Mouse (Mus musculus): ENCODE measurements around the gene Icmt. TPM values are rescaled to one million over a fixed set of nuclear protein-coding genes. Genes with fewer than 3 reads are reported as not detected.

The Icmt gene
- total RNA-seq, 2 experiments from 2014 or later, result 9.3 to 11.9 TPM

DNA sequence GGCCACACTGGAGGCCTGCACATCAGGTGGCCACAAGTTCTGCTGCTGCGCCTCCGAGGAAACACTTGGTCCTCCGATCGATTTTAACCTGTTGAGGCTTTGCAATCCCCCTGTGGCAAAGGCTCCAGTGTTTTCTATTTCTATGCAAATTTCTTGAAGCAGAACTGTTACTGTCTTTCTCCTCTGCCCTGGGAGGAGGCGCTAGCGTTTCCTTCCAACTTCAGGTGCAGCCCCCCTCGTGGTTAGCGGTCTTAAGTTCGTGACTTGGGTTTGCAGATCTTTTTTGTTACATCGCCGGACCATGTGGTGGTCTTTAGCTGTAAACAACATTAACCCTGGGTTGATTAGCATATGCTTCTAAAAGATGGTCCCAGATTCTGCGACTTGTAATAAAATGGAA lies 36.6 kb downstream of the Icmt start:
- ATAC-seq (ENCODE audit: poor library complexity, severe bottlenecking), result no peak

DNA sequence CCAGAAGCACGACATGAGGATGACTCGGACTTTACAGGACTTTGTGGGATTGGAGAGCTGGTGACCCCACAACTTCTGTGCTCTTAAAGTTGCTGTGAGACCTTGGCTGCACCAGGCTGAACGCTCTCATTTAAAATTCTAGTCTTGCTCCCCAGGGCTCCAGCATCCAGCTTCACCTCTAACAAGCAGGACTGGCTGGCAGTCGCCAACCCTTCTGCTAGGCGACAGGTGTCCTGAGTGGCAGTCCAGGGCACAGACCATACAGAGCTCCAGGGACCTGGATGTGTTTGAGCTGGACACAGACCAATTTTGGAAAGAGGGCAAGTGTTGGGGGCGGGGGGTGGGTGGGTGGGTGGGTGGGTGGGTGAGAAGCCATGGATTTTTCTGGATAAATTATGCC lies 40.7 kb downstream of the Icmt start:
- no peak for ATAC-seq (ENCODE audit: poor library complexity, severe bottlenecking)

DNA sequence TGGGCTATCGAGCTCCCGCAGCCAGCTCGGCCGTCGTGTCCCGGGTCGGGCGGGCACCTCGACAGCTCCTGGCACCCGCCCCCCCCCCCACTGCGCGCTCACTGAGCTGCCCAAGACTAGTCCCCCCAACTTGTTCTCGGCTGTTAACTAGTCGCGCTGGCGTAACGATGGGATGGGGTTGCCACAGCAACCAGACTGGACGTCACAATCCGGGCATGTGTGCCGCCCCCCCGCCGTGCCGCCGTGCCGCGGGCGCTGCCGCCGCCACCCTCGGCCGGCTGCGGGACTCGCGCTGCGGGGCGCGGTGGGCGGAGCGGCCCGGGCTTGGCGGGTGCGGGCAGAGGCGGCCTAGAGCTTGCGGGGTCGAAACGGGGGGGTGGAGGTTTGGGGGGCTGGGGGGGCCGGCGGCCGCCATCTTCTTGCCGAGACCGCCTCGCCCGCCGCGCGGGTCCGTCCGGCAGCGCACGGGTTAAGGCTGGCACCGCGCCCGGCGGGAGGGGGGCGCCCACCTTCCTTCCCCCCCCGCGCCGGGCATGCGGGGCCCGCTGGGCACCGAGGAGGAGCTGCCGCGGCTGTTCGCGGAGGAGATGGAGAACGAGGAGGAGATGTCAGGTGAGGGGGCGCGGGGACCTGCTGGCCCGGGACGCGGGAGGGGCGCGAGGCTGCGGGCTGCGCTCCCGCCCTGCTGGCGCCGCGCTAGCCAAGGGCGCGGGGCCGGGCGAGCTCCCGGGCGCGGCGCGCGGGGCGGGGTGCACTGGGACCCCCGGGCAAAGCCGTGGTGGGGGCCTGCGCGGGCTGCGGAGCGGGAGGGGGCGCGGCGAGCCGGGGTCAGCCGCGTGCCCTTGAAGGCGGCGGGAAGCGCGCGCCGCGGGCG lies 41.6 kb downstream of the Icmt start, which contains the start of gene Chd5:
TSS of gene Chd5 (plus strand) at position 233 of the 874 bp plus-strand sequence.
- ATAC-seq (ENCODE audit: poor library complexity, severe bottlenecking), result no peak

DNA sequence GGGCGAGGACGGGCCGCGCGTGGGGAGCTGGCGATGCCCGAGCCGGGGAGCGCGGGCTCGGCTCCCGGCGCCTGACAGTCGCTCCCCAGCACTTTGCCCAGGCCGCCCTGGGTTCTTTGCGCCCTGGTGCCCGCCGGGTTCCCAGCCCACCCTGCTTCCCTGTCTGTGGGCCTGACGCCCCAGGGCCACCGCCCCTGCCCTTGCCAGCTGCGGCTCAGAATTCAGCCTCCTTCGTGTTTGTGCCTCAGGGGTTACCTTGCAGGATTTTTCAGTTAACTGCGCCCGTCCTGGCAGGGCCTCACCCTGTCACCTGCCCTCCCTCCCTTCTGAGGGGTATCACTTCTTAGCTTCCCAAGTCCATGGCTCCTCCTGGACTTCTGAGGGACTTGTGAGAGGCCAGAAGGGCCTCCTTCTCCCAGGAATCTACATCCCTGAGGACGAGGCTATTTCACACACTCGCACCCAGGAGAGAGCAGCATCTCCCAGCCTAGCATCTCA lies 42.3 kb downstream of the Icmt start:
- no peak for ATAC-seq (ENCODE audit: poor library complexity, severe bottlenecking)

DNA sequence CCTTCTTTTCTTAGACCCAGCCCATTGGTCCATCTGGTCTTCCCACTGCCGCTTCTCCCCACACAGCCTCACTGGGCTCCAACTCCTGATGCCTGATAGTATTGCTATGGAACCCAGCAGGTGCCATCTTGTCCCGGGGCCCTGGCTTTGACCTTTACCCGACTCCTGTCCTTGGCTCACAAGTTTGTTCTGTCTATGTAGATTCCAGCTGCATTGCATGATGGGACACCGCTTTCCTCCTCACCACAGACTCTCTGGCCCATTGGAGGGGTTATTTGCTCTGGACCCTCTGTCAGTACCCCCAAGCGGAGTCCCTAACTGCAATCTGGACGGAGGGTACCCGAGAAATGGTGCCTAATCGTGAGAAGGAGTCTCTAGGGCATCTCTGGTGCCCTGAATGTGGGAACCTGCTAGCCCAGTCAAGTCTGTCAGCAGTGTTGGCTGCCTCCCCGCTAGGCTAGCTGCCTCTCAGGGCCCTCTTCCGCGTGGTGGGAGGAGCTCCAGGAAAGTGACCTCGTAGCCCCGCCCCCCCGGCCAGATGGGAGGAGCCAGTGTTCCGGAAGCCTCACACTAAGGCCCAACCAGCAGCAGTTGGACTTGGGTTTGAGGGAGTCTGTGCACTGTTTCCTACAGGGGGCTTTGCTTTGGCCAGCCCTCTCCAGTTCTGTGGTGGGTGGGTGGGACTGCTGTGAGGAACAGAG lies 43.7 kb downstream of the Icmt start:
- peak; percentile 23; the same call in 1 of the 2 replicates for ATAC-seq (ENCODE audit: poor library complexity, severe bottlenecking)

DNA sequence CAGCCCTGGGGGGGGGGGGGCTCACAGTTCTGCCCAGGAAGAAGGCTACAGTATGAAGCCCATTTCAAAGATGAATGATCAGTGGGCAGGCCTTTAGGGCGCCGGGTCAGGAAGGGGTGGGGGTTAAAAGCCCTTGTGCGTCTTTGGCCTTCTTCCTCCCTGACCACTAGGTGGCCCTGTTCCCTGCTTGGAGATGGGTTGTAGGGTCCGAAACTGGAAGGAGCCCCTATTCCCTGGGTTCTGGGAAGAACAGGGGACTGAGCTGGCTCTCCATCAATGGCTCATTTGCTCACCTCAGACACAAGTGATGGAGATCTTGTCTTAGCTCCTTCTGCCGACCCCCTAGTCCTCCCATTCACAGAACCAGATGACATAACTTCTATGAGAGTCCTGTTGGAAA lies 46.3 kb downstream of the Icmt start:
- peak; percentile 43 for ATAC-seq (ENCODE audit: poor library complexity, severe bottlenecking)

DNA sequence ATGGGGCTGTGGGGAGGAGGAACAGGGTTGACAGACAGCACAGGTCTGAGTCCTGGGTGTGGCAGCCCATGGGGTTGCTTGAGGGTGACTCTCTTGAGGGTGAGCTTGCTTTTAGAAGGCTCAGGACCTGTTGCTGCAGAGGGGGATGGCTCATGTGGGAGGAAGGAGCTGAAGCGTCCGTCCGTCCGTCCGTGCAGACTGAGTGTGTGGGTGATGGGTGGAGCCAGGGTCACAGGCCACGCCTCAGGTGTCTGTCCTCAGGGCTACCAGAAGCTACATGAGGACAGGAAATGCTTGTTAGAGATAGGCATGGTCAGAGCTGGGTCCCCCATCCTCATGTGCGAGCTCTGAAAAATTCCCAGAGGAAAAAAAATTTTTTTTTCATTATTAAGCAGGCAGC lies 47.6 kb downstream of the Icmt start:
- ATAC-seq (ENCODE audit: poor library complexity, severe bottlenecking), result peak; percentile 10; the same call in 1 of the 2 replicates

DNA sequence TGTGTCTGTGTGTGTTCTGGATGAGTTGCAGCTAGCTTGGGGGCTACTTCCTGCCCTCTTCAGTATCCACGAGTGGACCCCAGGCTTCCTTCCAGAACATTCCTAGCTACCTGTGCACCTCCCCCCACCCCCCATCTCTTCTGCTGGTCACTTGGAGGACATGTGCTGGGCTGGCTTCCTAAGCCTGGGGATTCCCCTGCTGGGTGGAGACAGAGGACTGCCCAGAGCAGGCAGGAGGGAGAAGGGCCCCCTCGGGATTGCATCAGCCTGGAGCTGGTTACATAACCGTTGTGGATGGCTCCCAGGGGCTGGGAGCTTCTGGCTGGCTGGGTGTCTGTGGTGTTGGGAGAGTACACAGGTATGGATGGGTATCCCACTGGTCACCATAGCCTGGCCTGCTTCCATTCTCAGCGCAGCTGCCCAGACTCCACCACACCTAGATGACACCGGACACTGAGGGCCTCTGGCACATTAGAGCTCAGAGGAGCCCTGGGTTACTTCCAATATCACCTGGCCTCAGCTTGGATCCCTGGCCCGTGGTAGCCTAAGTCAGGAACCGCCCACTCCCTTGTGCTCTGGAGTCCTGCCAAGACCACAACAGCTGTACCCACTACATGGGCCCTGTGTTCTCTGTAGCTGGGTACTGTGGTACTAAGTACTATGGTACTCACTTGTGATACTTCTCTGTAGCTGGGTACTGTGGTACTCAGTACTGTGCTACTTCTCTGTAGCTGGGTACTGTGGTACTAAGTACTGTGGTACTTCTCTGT lies 48.3 kb downstream of the Icmt start:
- ATAC-seq (ENCODE audit: poor library complexity, severe bottlenecking), result peak; percentile 74

DNA sequence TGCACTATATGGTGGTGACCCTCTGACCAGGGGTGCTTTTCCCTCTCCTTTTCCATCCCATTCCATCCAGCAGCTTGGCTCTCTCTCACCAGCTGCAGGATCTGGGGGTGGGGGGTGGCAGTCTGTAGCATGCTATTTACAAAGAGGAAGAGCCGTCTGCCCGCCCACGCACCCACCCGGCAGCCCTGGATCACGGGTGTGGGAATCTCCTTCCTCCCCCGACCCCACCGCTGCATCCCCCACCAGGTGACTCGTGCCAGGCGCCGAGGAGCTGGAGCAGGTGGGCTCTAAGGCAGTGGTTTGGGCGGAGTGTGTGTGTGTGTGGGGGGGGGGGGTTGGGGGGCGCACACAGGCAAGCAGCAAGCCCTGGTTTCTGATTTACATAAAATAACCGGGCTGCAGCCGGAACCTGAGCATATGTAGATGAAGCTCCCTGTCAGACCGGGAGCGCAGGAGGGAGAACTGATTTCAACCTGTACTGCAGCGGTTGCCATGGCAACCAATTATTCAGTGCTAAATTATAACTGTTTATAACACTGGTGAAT lies 52.9 kb downstream of the Icmt start:
- no peak for ATAC-seq (ENCODE audit: poor library complexity, severe bottlenecking)

DNA sequence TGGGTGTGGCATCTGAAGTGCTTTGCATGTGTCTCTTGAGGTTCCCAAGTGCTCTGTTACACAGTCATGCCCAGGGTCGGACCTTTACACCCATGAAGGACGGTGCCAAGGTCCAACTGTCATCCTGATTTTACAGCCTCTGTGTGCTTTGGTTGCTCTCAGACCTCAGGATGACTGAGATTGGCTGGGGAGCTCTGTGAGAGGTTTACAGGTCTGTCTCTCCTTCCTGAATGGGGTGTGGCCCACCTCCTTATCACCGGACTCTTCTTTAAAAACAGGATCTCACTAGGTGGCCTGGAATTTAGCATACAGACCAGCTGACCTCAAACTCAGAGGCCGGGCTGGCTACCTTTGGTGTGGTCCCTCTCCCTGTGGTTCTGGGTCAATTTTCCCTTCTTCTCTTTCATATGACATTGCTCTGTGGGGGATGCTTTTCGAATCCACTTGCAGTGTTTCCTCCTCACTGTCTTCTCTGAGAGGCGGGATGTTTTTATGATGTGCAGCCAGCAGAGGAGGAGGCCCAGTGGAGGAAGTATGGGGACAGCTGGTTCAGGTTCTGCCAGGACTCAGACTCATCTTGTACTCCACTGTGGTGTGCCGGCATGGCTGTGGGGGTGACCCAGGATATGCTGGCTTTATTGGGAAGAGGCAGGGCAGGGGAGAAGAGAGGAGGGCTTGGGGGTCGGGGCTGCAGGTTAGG lies 53.8 kb downstream of the Icmt start:
- no peak for ATAC-seq (ENCODE audit: poor library complexity, severe bottlenecking)

DNA sequence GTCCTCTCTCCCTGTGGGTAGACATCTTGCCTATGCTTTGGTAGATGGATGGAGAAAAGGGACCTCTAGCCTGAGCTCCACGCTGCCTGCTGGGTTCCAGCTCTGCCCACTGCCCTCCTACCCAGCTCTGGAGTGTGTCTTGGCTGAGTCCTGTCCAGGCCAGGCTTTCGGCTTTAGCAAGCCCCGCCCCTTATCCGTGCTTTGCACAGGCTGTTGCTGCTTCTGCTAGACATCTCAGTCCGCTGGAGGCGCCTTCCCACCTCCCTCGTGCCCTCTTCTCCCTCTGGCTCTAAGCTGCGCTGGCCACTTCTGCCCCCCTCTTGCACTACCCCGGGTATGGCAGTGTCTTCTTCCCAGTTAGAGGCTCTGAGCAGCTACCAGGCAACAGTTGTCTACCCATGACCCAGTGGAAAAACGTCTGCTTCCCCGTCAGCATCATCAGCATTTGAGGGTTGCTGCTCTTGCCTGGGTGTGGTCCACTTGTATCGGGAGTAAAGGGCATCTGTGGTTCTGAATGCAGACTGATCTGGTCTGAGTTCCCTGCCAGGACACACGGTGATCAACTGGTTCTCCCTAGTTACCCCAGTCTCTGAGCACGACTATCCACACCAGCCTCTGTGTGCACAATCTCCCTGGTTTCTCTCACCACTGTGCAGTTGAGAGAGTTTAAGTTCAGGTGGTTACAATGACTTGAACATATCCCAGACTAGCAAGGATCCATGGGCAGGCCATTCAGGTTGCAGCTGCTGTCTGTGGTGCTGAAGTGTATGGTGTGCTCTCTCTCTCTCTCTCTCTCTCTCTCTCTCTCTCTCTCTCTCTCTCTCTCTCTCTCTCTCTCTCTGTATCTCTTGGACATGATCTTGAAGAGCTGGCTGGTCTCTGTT lies 54.6 kb downstream of the Icmt start:
- peak; percentile 16 for ATAC-seq (ENCODE audit: poor library complexity, severe bottlenecking)

DNA sequence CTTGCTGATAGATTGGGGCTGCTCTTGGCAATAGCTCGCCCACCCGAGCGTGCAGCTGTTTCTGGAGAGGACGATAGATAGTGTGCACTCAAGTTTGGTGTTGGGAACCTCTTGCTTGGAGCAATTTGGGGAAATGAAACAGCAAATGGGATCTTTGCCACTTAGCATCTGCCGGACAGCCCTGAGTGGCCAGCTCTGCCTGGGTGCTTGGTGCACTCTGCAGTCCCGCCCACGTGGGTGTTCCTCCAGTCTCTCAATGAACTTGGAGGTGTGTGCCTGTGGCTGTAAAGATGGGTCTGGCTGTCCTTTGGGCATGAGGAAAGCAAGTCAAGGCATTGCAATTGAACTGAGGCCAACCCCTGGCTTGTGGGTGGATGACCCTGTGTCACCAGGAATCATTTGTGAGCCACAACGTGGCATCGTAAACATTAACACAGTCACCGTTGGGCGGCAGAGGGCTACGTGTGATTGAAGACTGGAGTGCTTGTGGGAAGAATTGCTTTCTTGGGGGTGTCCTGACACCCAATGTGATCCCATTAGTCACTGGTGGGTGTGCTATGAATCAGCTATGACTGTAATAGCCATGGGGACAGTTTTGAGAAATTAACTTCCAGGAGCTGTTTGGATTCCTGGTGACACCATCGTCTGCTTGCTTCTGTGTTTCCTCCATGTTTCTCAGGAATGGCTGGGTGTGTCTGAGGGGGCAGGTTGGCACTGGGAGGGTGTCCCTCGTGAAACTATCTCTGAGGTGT lies 57.0 kb downstream of the Icmt start:
- ATAC-seq (ENCODE audit: poor library complexity, severe bottlenecking), result peak; percentile 67

DNA sequence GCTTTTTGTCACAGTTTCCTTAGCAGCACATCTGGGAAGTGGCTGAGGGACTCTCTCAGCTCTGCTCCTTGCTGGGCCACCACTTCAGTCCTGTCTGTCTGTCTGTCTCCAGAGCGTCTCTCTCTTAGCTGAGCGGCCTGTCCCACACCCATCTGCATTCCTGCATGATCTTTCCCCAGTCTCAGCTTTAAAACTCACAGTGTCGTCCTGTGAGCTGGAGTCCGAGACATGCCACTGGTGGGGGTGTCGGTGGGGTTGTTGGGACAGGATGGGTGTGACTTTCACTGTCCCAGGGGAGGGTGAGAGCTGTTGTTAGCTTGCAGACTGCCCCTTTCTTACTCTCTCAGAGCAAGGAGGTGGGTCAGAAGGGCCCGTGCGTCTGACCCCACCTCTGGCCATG lies 58.6 kb downstream of the Icmt start:
- no peak for ATAC-seq (ENCODE audit: poor library complexity, severe bottlenecking)

Other genes starting within 250 kb of the Icmt start
- 1.7 and 2.6 TPM in 2 replicates for gene Plekhg5, start 224.7 kb upstream of the Icmt start, total RNA-seq (2015)
- gene Plekhg5, start 224.7 kb upstream of the Icmt start, total RNA-seq (2017), result 3.0 and 3.6 TPM in 2 replicates
- gene Tnfrsf25, start 181.3 kb upstream of the Icmt start, total RNA-seq (2015), result 0.13 and 0.25 TPM in 2 replicates
- gene Tnfrsf25, start 181.3 kb upstream of the Icmt start, total RNA-seq (2017), result 0.18 and 2.8 TPM in 2 replicates
- 1.2 and 1.4 TPM in 2 replicates for gene Espn, start 144.9 kb upstream of the Icmt start, total RNA-seq (2015)
- 0.22 and 0.24 TPM in 2 replicates for gene Espn, start 144.9 kb upstream of the Icmt start, total RNA-seq (2017)
- gene Hes2, start 138.4 kb upstream of the Icmt start, total RNA-seq (2015), result not detected in 2 replicates
- not detected in 2 replicates for gene Hes2, start 138.4 kb upstream of the Icmt start, total RNA-seq (2017)
- 43.3 and 44.5 TPM in 2 replicates for gene Acot7, start 119.1 kb upstream of the Icmt start, total RNA-seq (2015)
- 40.1 and 43.3 TPM in 2 replicates for gene Acot7, start 119.1 kb upstream of the Icmt start, total RNA-seq (2017)
- gene Gpr153, start 23.0 kb upstream of the Icmt start, total RNA-seq (2015), result not detected in 2 replicates
- gene Gpr153, start 23.0 kb upstream of the Icmt start, total RNA-seq (2017), result 0.04 and 1.7 TPM in 2 replicates
- not detected in 2 replicates for gene Hes3, start 5.6 kb upstream of the Icmt start, total RNA-seq (2015)
- not detected in 2 replicates for gene Hes3, start 5.6 kb upstream of the Icmt start, total RNA-seq (2017)
- gene Rnf207, start 21.8 kb downstream of the Icmt start, total RNA-seq (2015), result not detected in 2 replicates
- not detected in 2 replicates for gene Rnf207, start 21.8 kb downstream of the Icmt start, total RNA-seq (2017)
- 968 and 1,019 TPM in 2 replicates for gene Rpl22, start 28.5 kb downstream of the Icmt start, total RNA-seq (2015)
- gene Rpl22, start 28.5 kb downstream of the Icmt start, total RNA-seq (2017), result 2,015 and 2,172 TPM in 2 replicates
- gene Chd5, start 41.4 kb downstream of the Icmt start, total RNA-seq (2015), result not detected in 2 replicates
- 0.07 and 0.16 TPM in 2 replicates for gene Chd5, start 41.4 kb downstream of the Icmt start, total RNA-seq (2017)
- gene Nphp4, start 179.5 kb downstream of the Icmt start, total RNA-seq (2015), result 0.27 and 0.91 TPM in 2 replicates
- 0.18 TPM in 1 of 2 replicates, not detected in the other for gene Nphp4, start 179.5 kb downstream of the Icmt start, total RNA-seq (2017)
- gene Kcnab2, start 180.6 kb downstream of the Icmt start, total RNA-seq (2015), result 51.4 and 61.6 TPM in 2 replicates
- 77.7 and 116 TPM in 2 replicates for gene Kcnab2, start 180.6 kb downstream of the Icmt start, total RNA-seq (2017)

Measured in megakaryocyte, adult 5-6 weeks (primary cell).